Mouse (Mus musculus) CH12.LX (cell line): ENCODE measurements around the gene Zdhhc1.

ENCODE experiments used
- CTCF ChIP-seq, 2 experiments: IDR thresholded peaks in 1 of 2; conservative IDR thresholded peaks in 1 of 2; 2 replicates each; pipeline ENCODE4 v1.5.1; 2011 to 2012; ENCODE audit warnings: low read depth in 2 of 2, low read length in 2 of 2, improper control_type of control experiment in 1 of 2, inconsistent platforms in 1 of 2, mild to moderate bottlenecking in 1 of 2, moderate library complexity in 1 of 2
- EP300 ChIP-seq: IDR thresholded peaks from 2 replicates; pipeline ENCODE4 v1.6.1; 2011; ENCODE audit warnings: low read length, improper control_type of control experiment
- ETS1 ChIP-seq: conservative IDR thresholded peaks from 2 replicates; pipeline ENCODE4 v1.6.1; 2012; ENCODE audit warnings: low read depth, mild to moderate bottlenecking, inconsistent platforms, low read length, improper control_type of control experiment, moderate library complexity
- HCFC1 ChIP-seq: IDR thresholded peaks from 2 replicates; pipeline ENCODE4 v1.6.1; 2012; ENCODE audit warnings: low read depth, mild to moderate bottlenecking, inconsistent platforms, low read length, improper control_type of control experiment
- MAZ ChIP-seq: IDR thresholded peaks from 2 replicates; pipeline ENCODE4 v1.6.1; 2012; ENCODE audit warnings: low read depth, mild to moderate bottlenecking, inconsistent platforms, low read length, improper control_type of control experiment, moderate library complexity
- PAX5 ChIP-seq: IDR thresholded peaks from 2 replicates; pipeline ENCODE4 v1.6.1; 2012; ENCODE audit warnings: low read length, inconsistent platforms, mixed read lengths
- POLR2A ChIP-seq: IDR thresholded peaks from 2 replicates; pipeline ENCODE4 v1.6.1; 2011; ENCODE audit warnings: low read depth, mild to moderate bottlenecking, improper control_type of control experiment, low read length
- POLR2AphosphoS2 ChIP-seq: IDR thresholded peaks from 2 replicates; pipeline ENCODE4 v1.6.1; 2011; ENCODE audit warnings: low read depth, low read length, improper control_type of control experiment
- TCF12 ChIP-seq: IDR thresholded peaks from 2 replicates; pipeline ENCODE4 v1.6.1; 2014; ENCODE audit warnings: low read depth, mild to moderate bottlenecking, inconsistent platforms, low read length, improper control_type of control experiment
- ZKSCAN1 ChIP-seq: IDR thresholded peaks from 2 replicates; pipeline ENCODE4 v1.6.1; 2012; ENCODE audit warnings: low read depth, inconsistent platforms, low read length, improper control_type of control experiment, borderline replicate concordance

- TF ChIP-seq ZKSCAN1 (no peak), ETS1 (no peak), HCFC1 (no peak), EP300 (no peak), CTCF (conservative IDR thresholded peaks at IDR 0.05 in 1 of 2, IDR thresholded peaks at IDR 0.05 in 1 of 2; ENCODE audit: low read depth in 2 of 2, low read length in 2 of 2) (no peak), TCF12 (no peak), MAZ (no peak), POLR2A (no peak), POLR2AphosphoS2 (no peak), PAX5 (no peak)
Measured at GRCm38 (mm10) chr8:105477792-105478191, 18.9 kb downstream of the Zdhhc1 start.
